Mouse (Mus musculus) E14TG2a.4 (cell line): ENCODE measurements around the gene Sh2d4b.

Experiments
- CTCF ChIP-seq: conservative IDR thresholded peaks from 2 replicates; pipeline ENCODE4 v1.5.1; 2014; ENCODE audit warnings: low read length
- POU5F1 ChIP-seq: IDR thresholded peaks from 2 replicates; pipeline ENCODE4 v1.6.1; 2014; ENCODE audit warnings: low read length, borderline replicate concordance

- TF ChIP-seq CTCF (no peak), POU5F1 (no peak)
Measured at GRCm38 (mm10) chr14:40830505-40830904, 62.6 kb downstream of the Sh2d4b start.
